Mouse (Mus musculus): ENCODE results near the gene Grwd1. TPM values are rescaled to one million over a fixed set of nuclear protein-coding genes. Genes with fewer than 3 reads are reported as not detected.
A peak's percentile ranks its signal among the peaks of the same experiment; 100 is the strongest.

Gene Grwd1
- polyA plus RNA-seq, 1 experiment from 2014 or later = 50.6 TPM

DNA sequence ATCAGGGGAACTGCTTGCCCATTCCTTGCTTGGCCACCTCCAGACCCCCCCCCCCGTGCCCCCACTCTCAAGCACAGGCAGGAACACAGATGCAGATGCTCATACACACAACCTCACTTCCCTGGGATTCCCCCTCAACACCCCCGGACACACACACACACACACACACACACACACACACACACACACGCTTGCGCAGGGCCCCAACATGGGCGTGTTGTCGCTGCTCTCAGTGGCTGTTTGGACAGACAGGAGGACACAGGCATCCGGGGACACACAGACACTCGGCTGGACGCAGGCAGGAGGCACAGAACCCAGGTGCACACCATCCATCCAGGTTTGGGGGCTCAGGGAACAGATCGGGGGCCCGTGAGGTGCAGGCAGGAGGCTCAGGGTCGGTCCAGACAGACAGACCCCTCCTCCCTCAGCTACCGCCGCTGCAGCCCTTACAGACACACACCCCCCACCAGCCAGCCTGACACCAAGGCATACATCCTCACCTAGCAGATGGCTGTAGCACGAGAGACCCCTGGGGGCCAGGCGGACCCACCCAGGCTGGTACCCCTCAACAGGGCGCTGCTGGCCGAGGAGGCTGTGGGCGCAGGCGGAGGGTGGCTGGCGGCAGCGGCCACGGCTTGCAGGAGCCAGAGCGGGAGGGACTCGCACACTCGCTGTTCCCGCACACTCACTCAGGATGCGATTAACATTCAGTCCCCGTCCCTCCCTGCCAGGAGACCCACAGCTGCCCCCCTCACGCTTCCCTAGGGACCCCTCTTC is 39.7 kb upstream of the Grwd1 start:
- Histone ChIP-seq H3K4me1 (replicated peaks; ENCODE audit: insufficient read depth, low read length) (peaks cover 22% of the 10 kb centered on the region; the same call in 1 of the 2 replicates), H3K27ac (no peak overlapping the region), H3K9me3 (replicated peaks; ENCODE audit: low read length) (no peaks in the 10 kb centered on the region), H3K9ac (ENCODE audit: low read depth, low read length) (peak overlapping the region; percentile 50), H3K4me2 (ENCODE audit: low read length) (peak overlapping the region; percentile 52), H3K4me3 (replicated peaks; ENCODE audit: low read depth, low read length) (peak overlapping the region; percentile 24), H3K27me3 (ENCODE audit: insufficient read depth, low read length) (peaks cover 16% of the 10 kb centered on the region), H3K36me3 (ENCODE audit: insufficient read depth, low read length) (peaks cover under 1% of the 10 kb centered on the region; the same call in 1 of the 2 replicates)
- TF ChIP-seq CTCF (IDR thresholded peaks at IDR 0.05; ENCODE audit: low read depth) = 0 out of 2 replicates have a peak, but pooled peaks have one; percentile 9
- DNase-seq (ENCODE audit: low spot score) = no peak
- 2% methylated on average over 28 of the region's 30 CpGs for WGBS
- no peak for ATAC-seq (replicated peaks; ENCODE audit: low FRiP score, low read depth)

GRCm38 (mm10) chr7:45869787-45870186 is 39.0 kb upstream of the Grwd1 start:
- peaks cover 16% of the 10 kb centered on the region for H3K27me3 ChIP-seq (ENCODE audit: insufficient read depth, low read length)
- no peak for TF ChIP-seq CTCF (IDR thresholded peaks at IDR 0.05; ENCODE audit: low read depth)
- no peak for ATAC-seq (replicated peaks; ENCODE audit: low FRiP score, low read depth)
- H3K4me2 ChIP-seq (ENCODE audit: low read length) = peak overlapping the region; percentile 52
- no peaks in the 10 kb centered on the region for H3K36me3 ChIP-seq (ENCODE audit: insufficient read depth, low read length)
- no peak overlapping the region for H3K4me3 ChIP-seq (replicated peaks; ENCODE audit: low read depth, low read length)
- peak overlapping the region; percentile 37; the same call in 1 of the 2 replicates for H3K9ac ChIP-seq (ENCODE audit: low read depth, low read length)
- WGBS = 3% methylated on average over 14 of the region's 14 CpGs
- H3K27ac ChIP-seq = no peak overlapping the region
- no peaks in the 10 kb centered on the region for H3K9me3 ChIP-seq (replicated peaks; ENCODE audit: low read length)
- DNase-seq (ENCODE audit: low spot score) = no peak
- peaks cover 22% of the 10 kb centered on the region; the same call in 1 of the 2 replicates for H3K4me1 ChIP-seq (replicated peaks; ENCODE audit: insufficient read depth, low read length)

- peaks cover 22% of the 10 kb centered on the region; the same call in 1 of the 2 replicates for H3K4me1 ChIP-seq (replicated peaks; ENCODE audit: insufficient read depth, low read length)
- peak overlapping the region; percentile 52 for H3K4me2 ChIP-seq (ENCODE audit: low read length)
- peak overlapping the region; percentile 37; the same call in 1 of the 2 replicates for H3K9ac ChIP-seq (ENCODE audit: low read depth, low read length)
- no peak overlapping the region for H3K4me3 ChIP-seq (replicated peaks; ENCODE audit: low read depth, low read length)
- TF ChIP-seq CTCF (IDR thresholded peaks at IDR 0.05; ENCODE audit: low read depth) = no peak
- H3K36me3 ChIP-seq (ENCODE audit: insufficient read depth, low read length) = no peaks in the 10 kb centered on the region
- 18% methylated on average over 8 of the region's 8 CpGs for WGBS
- peaks cover 16% of the 10 kb centered on the region for H3K27me3 ChIP-seq (ENCODE audit: insufficient read depth, low read length)
- no peaks in the 10 kb centered on the region for H3K9me3 ChIP-seq (replicated peaks; ENCODE audit: low read length)
- H3K27ac ChIP-seq = no peak overlapping the region
- DNase-seq (ENCODE audit: low spot score) (no peak), ATAC-seq (replicated peaks; ENCODE audit: low FRiP score, low read depth) (no peak)
These were observed 38.4 kb upstream of the Grwd1 start for GRCm38 (mm10) chr7:45869107-45869670.

DNA sequence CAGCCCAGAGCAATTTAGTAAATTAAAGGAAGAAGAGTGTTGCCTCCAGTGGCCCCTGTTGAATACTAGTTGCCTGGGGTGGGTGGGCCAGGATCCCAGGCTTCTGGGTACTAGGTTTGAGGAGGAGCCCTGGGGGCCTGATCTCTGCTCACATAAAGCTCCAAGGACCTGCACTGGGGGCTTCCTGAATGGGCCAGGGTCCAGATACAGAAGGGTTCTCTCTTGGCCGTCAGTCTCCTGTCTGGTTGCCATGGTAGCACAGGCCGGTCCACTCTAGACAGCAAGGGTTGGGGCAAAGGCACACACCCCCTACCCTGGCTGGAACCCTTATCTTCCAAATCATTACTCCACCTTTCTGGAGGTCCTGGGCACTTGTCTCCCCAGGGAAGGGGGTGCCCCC is 37.1 kb upstream of the Grwd1 start:
- WGBS = 34% methylated on average over 2 of the region's 2 CpGs
- no peak for TF ChIP-seq CTCF (IDR thresholded peaks at IDR 0.05; ENCODE audit: low read depth)
- H3K27ac ChIP-seq = no peak overlapping the region

GRCm38 (mm10) chr7:45865925-45866910 is 35.5 kb upstream of the Grwd1 start:
- WGBS = 1% methylated on average over 110 of the region's 117 CpGs
- no peaks in the 10 kb centered on the region for H3K36me3 ChIP-seq (ENCODE audit: insufficient read depth, low read length)
- peaks cover 18% of the 10 kb centered on the region; the same call in 1 of the 2 replicates for H3K4me1 ChIP-seq (replicated peaks; ENCODE audit: insufficient read depth, low read length)
- ATAC-seq (replicated peaks; ENCODE audit: low FRiP score, low read depth) (peak; percentile 77), DNase-seq (ENCODE audit: low spot score) (peak; percentile 96)
- H3K4me3 ChIP-seq (replicated peaks; ENCODE audit: low read depth, low read length) = peak overlapping the region; percentile 77
- TF ChIP-seq CTCF (IDR thresholded peaks at IDR 0.05; ENCODE audit: low read depth) = no peak
- no peaks in the 10 kb centered on the region for H3K9me3 ChIP-seq (replicated peaks; ENCODE audit: low read length)
- peaks cover 16% of the 10 kb centered on the region for H3K27me3 ChIP-seq (ENCODE audit: insufficient read depth, low read length)
- H3K9ac ChIP-seq (ENCODE audit: low read depth, low read length) = peak overlapping the region; percentile 84
- H3K27ac ChIP-seq = peak overlapping the region; percentile 76
- peak overlapping the region; percentile 91 for H3K4me2 ChIP-seq (ENCODE audit: low read length)

More for the DNA sequence above, 37.1 kb upstream of the Grwd1 start:
- no peaks in the 10 kb centered on the region for H3K9me3 ChIP-seq (replicated peaks; ENCODE audit: low read length)
- peaks cover 16% of the 10 kb centered on the region for H3K27me3 ChIP-seq (ENCODE audit: insufficient read depth, low read length)
- H3K36me3 ChIP-seq (ENCODE audit: insufficient read depth, low read length) = no peaks in the 10 kb centered on the region
- no peak overlapping the region for H3K9ac ChIP-seq (ENCODE audit: low read depth, low read length)
- H3K4me2 ChIP-seq (ENCODE audit: low read length) = no peak overlapping the region
- no peak for DNase-seq (ENCODE audit: low spot score)
- no peak overlapping the region for H3K4me3 ChIP-seq (replicated peaks; ENCODE audit: low read depth, low read length)
- ATAC-seq (replicated peaks; ENCODE audit: low FRiP score, low read depth) = no peak
- peaks cover 18% of the 10 kb centered on the region; the same call in 1 of the 2 replicates for H3K4me1 ChIP-seq (replicated peaks; ENCODE audit: insufficient read depth, low read length)
